Mouse (Mus musculus) kidney, postnatal 0 days (tissue): Measurements from ENCODE around the gene Cyp4a32. TPM values are rescaled to one million over a fixed set of nuclear protein-coding genes. Genes with fewer than 3 reads are reported as not detected.

Source experiments
- ATAC-seq: fragments of 200-750 bp; cut with Nextera tagmentation; replicated peaks from 2 replicates; pipeline ENCODE4 v1.8.0; 2017; ENCODE audit warnings: low read depth, moderate number of reproducible peaks, moderate TSS enrichment, moderate library complexity; ENCODE audit not compliant: low FRiP score
- DNase-seq: peaks from one replicate; pipeline ENCODE4 v3.0.0-alpha.2; 2016; ENCODE audit warnings: low spot score
- H3K27ac ChIP-seq: fragments of 300-500 bp; sonication (generic); 2 replicates; pipeline ENCODE4 v1.5.1; 2014; ENCODE audit warnings: mild to moderate bottlenecking
- H3K27me3 ChIP-seq: fragments of 300-500 bp; sonication (generic); 2 replicates; pipeline ENCODE4 v1.6.1; 2014; ENCODE audit warnings: low read length, mixed read lengths; ENCODE audit not compliant: insufficient read depth
- H3K36me3 ChIP-seq: fragments of 300-500 bp; sonication (generic); 2 replicates; pipeline ENCODE4 v1.6.1; 2014; ENCODE audit warnings: low read length, mixed read lengths; ENCODE audit not compliant: insufficient read depth
- H3K4me1 ChIP-seq: fragments of 300-500 bp; sonication (generic); replicated peaks from 2 replicates; pipeline ENCODE4 v1.6.1; 2014; ENCODE audit warnings: antibody characterized with exemption, low read length, mixed read lengths; ENCODE audit not compliant: insufficient read depth
- H3K4me2 ChIP-seq: fragments of 300-500 bp; sonication (generic); 2 replicates; pipeline ENCODE4 v1.6.1; 2014; ENCODE audit warnings: mild to moderate bottlenecking, low read length, moderate library complexity, mixed read lengths
- H3K4me3 ChIP-seq: fragments of 300-500 bp; sonication (generic); replicated peaks from 2 replicates; pipeline ENCODE4 v1.5.1; 2014; ENCODE audit warnings: low read depth, low read length
- H3K9ac ChIP-seq: fragments of 300-500 bp; sonication (generic); 2 replicates; pipeline ENCODE4 v1.6.1; 2014; ENCODE audit warnings: low read depth, low read length
- H3K9me3 ChIP-seq: fragments of 300-500 bp; sonication (generic); replicated peaks from 2 replicates; pipeline ENCODE4 v1.6.1; 2016; ENCODE audit warnings: low read length, inconsistent platforms, mixed read lengths
- CTCF ChIP-seq: IDR thresholded peaks from 2 replicates; pipeline ENCODE4 v1.5.1; 2016; ENCODE audit warnings: antibody characterized with exemption, low read depth, mild to moderate bottlenecking, moderate library complexity
- WGBS: fragments of 180-500 bp; shearing (Covaris S2); extraction: QIAGEN DNeasy Blood & Tissue Kit; methylation state at CpG from one replicate; pipeline ENCODE4 v1.1.7; 2014; 5-methylcytosine and 5-hydroxymethylcytosine counted together
- polyA plus RNA-seq: library from polyadenylated mRNA; unstranded; fragments of >200 nt; fragmentation: Nextera tagmentation; extraction: Ambion mirVana; gene quantifications from 2 replicates; pipeline ENCODE4 v1.2.1, GENCODE M21; 2015

The Cyp4a32 gene
- polyA plus RNA-seq, 1 experiment from 2014 or later = 0.24 TPM

DNA sequence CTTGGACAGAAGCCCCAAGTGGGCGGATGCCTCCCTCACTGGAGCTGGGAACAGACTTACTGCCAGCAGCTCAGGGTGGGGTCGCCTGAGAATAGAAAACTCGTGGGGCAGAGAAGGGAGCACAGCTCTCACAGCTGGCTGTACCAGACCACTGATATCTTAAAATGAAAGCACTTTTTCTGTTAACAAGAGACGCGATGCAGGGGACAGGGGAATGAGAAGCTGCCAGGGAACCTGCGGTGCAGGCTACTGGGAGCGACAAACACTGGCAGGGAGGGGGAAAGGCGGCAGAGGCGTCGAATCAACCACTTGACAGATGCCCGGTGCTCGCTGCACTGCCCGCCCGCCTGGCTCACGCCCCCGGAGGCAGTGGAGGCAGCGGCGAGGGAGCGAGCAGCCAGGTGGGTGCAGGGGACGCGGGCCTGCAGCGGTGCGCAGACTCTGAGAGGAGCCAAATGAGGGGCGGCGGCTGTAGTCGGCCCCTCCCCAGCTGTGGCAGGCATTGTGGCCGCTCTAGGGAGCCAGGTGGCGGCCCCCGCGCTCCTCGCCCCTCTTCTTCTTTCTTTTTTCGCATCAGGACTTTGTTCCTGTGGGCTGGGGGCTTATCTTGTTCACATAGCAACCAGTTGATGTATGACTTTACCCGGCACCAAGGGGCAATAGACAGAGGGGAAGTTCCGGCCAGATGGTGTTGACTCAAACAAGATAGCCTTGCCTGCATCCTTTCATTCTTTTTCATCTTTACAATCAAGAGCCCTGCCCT is 56.5 kb downstream of the Cyp4a32 start:
- Histone ChIP-seq H3K27me3 (no peaks in the 10 kb centered on the region), H3K4me2 (peak overlapping the region; percentile 93), H3K4me3 (peak overlapping the region; percentile 42), H3K27ac (no peak overlapping the region), H3K9ac (peak overlapping the region; percentile 46; the same call in 1 of the 2 replicates), H3K9me3 (no peaks in the 10 kb centered on the region), H3K36me3 (no peaks in the 10 kb centered on the region), H3K4me1 (no peaks in the 10 kb centered on the region)
- ATAC-seq (peak; percentile 46; the same call in 1 of the 2 replicates), DNase-seq (peak; percentile 33)
- WGBS = 1% methylated on average over 32 of the region's 34 CpGs
- no peak for TF ChIP-seq CTCF

GRCm38 (mm10) chr4:115657867-115658249 is 57.1 kb downstream of the Cyp4a32 start:
- no peaks in the 10 kb centered on the region for H3K36me3 ChIP-seq
- peak overlapping the region; percentile 42 for H3K4me3 ChIP-seq
- no peaks in the 10 kb centered on the region for H3K27me3 ChIP-seq
- H3K9me3 ChIP-seq = no peaks in the 10 kb centered on the region
- no peak for TF ChIP-seq CTCF
- H3K9ac ChIP-seq = no peak overlapping the region
- no peak for ATAC-seq
- DNase-seq = no peak
- no peak overlapping the region for H3K27ac ChIP-seq
- H3K4me2 ChIP-seq = peak overlapping the region; percentile 93; the same call in 1 of the 2 replicates
- no peaks in the 10 kb centered on the region for H3K4me1 ChIP-seq

DNA sequence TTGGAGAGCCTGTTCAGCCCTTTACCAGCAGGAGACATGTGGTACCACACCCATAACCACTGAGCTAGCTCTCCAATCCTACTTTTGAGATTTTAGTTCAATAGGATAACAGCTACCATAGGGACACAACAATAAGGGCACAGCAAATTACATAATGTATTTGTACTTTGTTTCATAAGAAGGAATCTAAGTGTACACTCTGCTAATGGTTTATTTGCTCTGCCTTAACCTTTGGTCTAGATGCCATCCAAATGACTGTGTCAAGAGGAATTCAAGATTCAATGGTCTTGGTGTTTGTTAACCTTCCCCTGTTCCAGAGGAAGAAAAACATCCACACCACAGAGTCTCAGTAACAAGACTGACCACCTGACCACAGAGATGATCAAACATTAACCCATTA is 58.4 kb downstream of the Cyp4a32 start:
- Histone ChIP-seq H3K9me3 (no peaks in the 10 kb centered on the region), H3K36me3 (no peaks in the 10 kb centered on the region), H3K4me3 (no peak overlapping the region), H3K9ac (no peak overlapping the region), H3K4me2 (no peak overlapping the region), H3K27ac (no peak overlapping the region), H3K27me3 (no peaks in the 10 kb centered on the region), H3K4me1 (no peaks in the 10 kb centered on the region)
- ATAC-seq (peak; percentile 68), DNase-seq (peak; percentile 27)
- TF ChIP-seq CTCF = no peak

Other genes with a start within 250 kb of the Cyp4a32 start
- 0.34 and 0.46 TPM in 2 replicates for gene Cyp4a12b, start 189.3 kb upstream of the Cyp4a32 start, polyA plus RNA-seq
- gene Cyp4a30b, start 148.4 kb upstream of the Cyp4a32 start, polyA plus RNA-seq = 0.26 and 0.38 TPM in 2 replicates
- 2.3 and 2.5 TPM in 2 replicates for gene Cyp4a14, start 104.8 kb upstream of the Cyp4a32 start, polyA plus RNA-seq
- gene Cyp4a10, start 82.7 kb upstream of the Cyp4a32 start, polyA plus RNA-seq = 34.7 and 35.5 TPM in 2 replicates
- gene Cyp4a31, start 37.3 kb upstream of the Cyp4a32 start, polyA plus RNA-seq = 49.7 and 50.6 TPM in 2 replicates
- gene Cyp4b1, start 46.8 kb downstream of the Cyp4a32 start, polyA plus RNA-seq = 10.6 and 11.5 TPM in 2 replicates
- gene Efcab14, start 136.8 kb downstream of the Cyp4a32 start, polyA plus RNA-seq = 28.9 and 30.4 TPM in 2 replicates
- 0.59 and 0.64 TPM in 2 replicates for gene Tex38, start 180.0 kb downstream of the Cyp4a32 start, polyA plus RNA-seq
- 61.6 and 62.1 TPM in 2 replicates for gene Atpaf1, start 183.8 kb downstream of the Cyp4a32 start, polyA plus RNA-seq
- 7.4 and 8.9 TPM in 2 replicates for gene Mob3c, start 227.1 kb downstream of the Cyp4a32 start, polyA plus RNA-seq
- 20.4 and 21.6 TPM in 2 replicates for gene Mknk1, start 238.2 kb downstream of the Cyp4a32 start, polyA plus RNA-seq